Mouse (Mus musculus) lung, adult 2 months (tissue): ENCODE measurements around the gene 2310030G06Rik. TPM values are rescaled to one million over a fixed set of nuclear protein-coding genes. Genes with fewer than 3 reads are reported as not detected.

ENCODE experiments used
- DNase-seq: peaks from one replicate; pipeline ENCODE4 v3.0.0; 2022
- H3K4me1 ChIP-seq: fragments of 200-500 bp; 2 replicates; pipeline ENCODE4 v1.6.1; 2011; ENCODE audit warnings: low read length; ENCODE audit not compliant: control insufficient read depth, insufficient read depth
- H3K4me3 ChIP-seq: fragments of 200-500 bp; replicated peaks from 2 replicates; pipeline ENCODE3; 2011; ENCODE audit warnings: low read depth, mild to moderate bottlenecking, control low read depth, low read length; ENCODE audit errors: extremely low read depth
- CTCF ChIP-seq: fragments of 200-500 bp; IDR thresholded peaks from 2 replicates; pipeline ENCODE4 v1.5.1; 2011; ENCODE audit warnings: mild to moderate bottlenecking, low read length, control low read depth; ENCODE audit not compliant: insufficient read depth
- POLR2A ChIP-seq: fragments of 200-500 bp; IDR thresholded peaks from 2 replicates; pipeline ENCODE4 v1.6.1; 2011; ENCODE audit warnings: low read depth, mild to moderate bottlenecking, control low read depth, low read length, borderline replicate concordance; ENCODE audit errors: extremely low read depth
- WGBS: fragments of 180-500 bp; shearing (Covaris S2); methylation state at CpG from one replicate; pipeline ENCODE4 v1.1.7; 2018; 5-methylcytosine and 5-hydroxymethylcytosine counted together
- polyA plus RNA-seq: library from polyadenylated mRNA; depleted of rRNA; stranded (reverse); fragments of >200 nt; gene quantifications from 2 replicates; pipeline ENCODE4 v1.2.3, GENCODE M21; 2012; rRNA removed

Gene 2310030G06Rik
- polyA plus RNA-seq, 1 experiment: 23.5 TPM

DNA sequence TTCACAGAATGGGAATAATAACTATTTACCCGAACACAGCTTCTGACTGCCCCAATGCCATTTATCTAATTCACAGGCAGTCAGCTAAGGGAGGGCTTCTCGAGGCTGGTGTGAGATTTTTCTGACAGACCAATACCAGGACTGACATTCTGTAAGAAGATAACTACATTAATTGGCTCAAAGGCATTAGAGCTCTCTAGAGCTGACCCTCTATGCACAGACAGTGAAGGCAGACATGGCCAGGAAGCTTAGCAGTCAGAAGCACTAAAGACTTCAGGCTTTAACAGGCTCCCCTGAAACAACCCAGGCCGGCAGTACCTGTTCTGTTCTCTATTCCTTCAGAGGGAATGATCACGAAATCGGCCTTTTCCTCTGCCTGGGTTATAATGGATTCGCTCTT lies 51.2 kb downstream of the 2310030G06Rik start:
- DNase-seq: no peak
- WGBS: 88% methylated on average over 6 of the region's 6 CpGs
- peaks cover 7% of the 10 kb centered on the region for H3K4me1 ChIP-seq
- no peak overlapping the region for H3K4me3 ChIP-seq
- TF ChIP-seq POLR2A: no peak
- no peak for TF ChIP-seq CTCF

GRCm38 (mm10) chr9:50693631-50694030 lies 52.7 kb downstream of the 2310030G06Rik start:
- Histone ChIP-seq H3K4me1 (peaks cover 3% of the 10 kb centered on the region; the same call in 1 of the 2 replicates), H3K4me3 (no peak overlapping the region)
- peak; percentile 37 for DNase-seq
- WGBS: 30% methylated on average over 10 of the region's 10 CpGs
- TF ChIP-seq CTCF (peak; percentile 59), POLR2A (no peak)

- Histone ChIP-seq H3K4me3 (no peak overlapping the region), H3K4me1 (no peaks in the 10 kb centered on the region)
- DNase-seq: no peak
- 41% methylated on average over 13 of the region's 13 CpGs for WGBS
- TF ChIP-seq POLR2A: no peak
- TF ChIP-seq CTCF: no peak
Measured at GRCm38 (mm10) chr9:50692626-50693580, 53.4 kb downstream of the 2310030G06Rik start.

Other genes starting within 250 kb of the 2310030G06Rik start
- 30.6 and 33.1 TPM in 2 replicates for gene Pts, start 217.8 kb downstream of the 2310030G06Rik start, polyA plus RNA-seq
- gene Il18, start 191.7 kb downstream of the 2310030G06Rik start, polyA plus RNA-seq: 10.1 and 17.4 TPM in 2 replicates
- gene Bco2, start 191.4 kb downstream of the 2310030G06Rik start, polyA plus RNA-seq: 0.53 and 0.70 TPM in 2 replicates
- gene Tex12, start 185.2 kb downstream of the 2310030G06Rik start, polyA plus RNA-seq: not detected in 2 replicates
- 91.0 and 114 TPM in 2 replicates for gene Sdhd, start 142.7 kb downstream of the 2310030G06Rik start, polyA plus RNA-seq
- gene Timm8b, start 142.6 kb downstream of the 2310030G06Rik start, polyA plus RNA-seq: 80.5 and 90.8 TPM in 2 replicates
- gene Pih1d2, start 129.2 kb downstream of the 2310030G06Rik start, polyA plus RNA-seq: 2.7 and 3.7 TPM in 2 replicates
- 5.3 and 6.3 TPM in 2 replicates for gene Nkapd1, start 129.1 kb downstream of the 2310030G06Rik start, polyA plus RNA-seq
- 13.2 and 20.5 TPM in 2 replicates for gene Dlat, start 86.8 kb downstream of the 2310030G06Rik start, polyA plus RNA-seq
- gene Dixdc1, start 7.0 kb downstream of the 2310030G06Rik start, polyA plus RNA-seq: 7.1 and 9.9 TPM in 2 replicates
- gene Cryab, start 4.8 kb upstream of the 2310030G06Rik start, polyA plus RNA-seq: 405 and 528 TPM in 2 replicates
- gene Hspb2, start 5.8 kb upstream of the 2310030G06Rik start, polyA plus RNA-seq: 65.3 and 88.6 TPM in 2 replicates
- 3.8 and 5.0 TPM in 2 replicates for gene Fdxacb1, start 21.7 kb upstream of the 2310030G06Rik start, polyA plus RNA-seq
- gene Alg9, start 28.5 kb upstream of the 2310030G06Rik start, polyA plus RNA-seq: 17.1 and 20.1 TPM in 2 replicates
- gene 1110032A03Rik, start 29.0 kb upstream of the 2310030G06Rik start, polyA plus RNA-seq: 46.1 and 59.7 TPM in 2 replicates
- gene Ppp2r1b, start 98.8 kb upstream of the 2310030G06Rik start, polyA plus RNA-seq: 6.8 and 12.5 TPM in 2 replicates